Mouse (Mus musculus) testis, adult 2 months (tissue): ENCODE measurements around the gene Pde2a.

Experiments
- CTCF ChIP-seq: fragments of 200-500 bp; IDR thresholded peaks from 2 replicates; pipeline ENCODE4 v1.5.1; 2012; ENCODE audit warnings: low read depth, mild to moderate bottlenecking, inconsistent platforms, low read length, moderate library complexity; ENCODE audit not compliant: control insufficient read depth, insufficient read depth, insufficient replicate concordance
- POLR2A ChIP-seq: fragments of 200-500 bp; IDR thresholded peaks from 2 replicates; pipeline ENCODE4 v1.6.1; 2012; ENCODE audit warnings: low read depth, mild to moderate bottlenecking, inconsistent platforms, low read length, moderate library complexity; ENCODE audit not compliant: control insufficient read depth

DNA sequence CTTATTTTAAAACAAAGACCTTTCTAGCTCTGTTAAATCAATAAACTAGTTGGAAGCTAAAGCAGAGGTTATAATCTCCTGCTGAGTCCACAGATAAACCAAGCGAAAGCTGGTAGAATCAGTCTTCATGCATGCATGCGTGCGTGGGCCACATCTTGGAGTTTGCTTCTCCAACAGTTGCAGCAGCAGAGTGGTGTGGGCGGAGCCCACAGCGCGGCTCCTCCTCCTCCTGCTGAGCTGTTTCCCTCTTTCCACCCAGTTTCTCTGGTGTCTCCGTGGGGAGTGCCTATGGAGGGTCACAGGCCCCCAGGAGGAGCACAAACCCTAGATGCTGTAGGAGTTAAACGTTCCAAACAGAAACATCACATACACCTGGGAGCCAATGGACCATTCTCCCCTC lies 116.0 kb downstream of the Pde2a start:
- no peak for TF ChIP-seq POLR2A
- TF ChIP-seq CTCF = no peak
